Mouse (Mus musculus): ENCODE results near the gene Prelid1. TPM values are rescaled to one million over a fixed set of nuclear protein-coding genes. Genes with fewer than 3 reads are reported as not detected.

Prelid1 gene
- polyA plus RNA-seq, 1 experiment from 2014 or later, result 518 TPM

GRCm38 (mm10) chr13:55361145-55361544 is 40.8 kb downstream of the Prelid1 start:
- Histone ChIP-seq H3K9ac (replicated peaks; ENCODE audit: low read length) (peak overlapping the region; percentile 87), H3K4me1 (ENCODE audit: insufficient read depth, low read length) (peaks cover 17% of the 10 kb centered on the region), H3K9me3 (ENCODE audit: low read length) (no peaks in the 10 kb centered on the region), H3K4me2 (replicated peaks; ENCODE audit: low read depth, low read length) (peak overlapping the region; percentile 76), H3K4me3 (ENCODE audit: low read length) (peak overlapping the region; percentile 84), H3K27ac (ENCODE audit: low read length) (no peak overlapping the region), H3K36me3 (ENCODE audit: insufficient read depth, low read length) (peaks cover 23% of the 10 kb centered on the region; the same call in 1 of the 2 replicates), H3K27me3 (ENCODE audit: insufficient read depth, low read length) (no peaks in the 10 kb centered on the region)
- no peak for ATAC-seq (ENCODE audit: low FRiP score, low TSS enrichment)

DNA sequence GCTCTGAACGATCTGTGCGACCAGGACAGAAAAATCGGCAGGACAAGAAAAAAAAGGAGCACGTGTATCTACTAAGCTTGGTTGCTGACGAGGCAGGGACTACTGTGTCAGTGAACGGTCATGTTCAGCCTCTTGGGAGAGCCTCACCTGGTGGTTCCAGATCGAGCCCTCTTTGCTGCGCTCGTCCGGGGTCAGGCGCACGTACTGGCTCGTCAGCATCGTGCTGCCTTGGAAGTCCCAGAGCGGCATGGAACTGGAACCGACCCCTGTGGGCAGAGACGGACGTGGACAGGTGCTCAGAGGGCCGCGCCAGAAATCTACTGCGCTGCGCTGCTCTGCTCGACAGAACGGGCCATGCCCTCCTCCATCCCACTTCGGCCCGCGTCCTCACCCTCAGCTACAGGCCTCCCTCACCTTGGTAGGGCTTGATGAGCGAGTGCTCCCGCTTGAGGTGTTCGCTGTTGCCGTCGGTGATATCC is 41.7 kb downstream of the Prelid1 start:
- Histone ChIP-seq H3K9me3 (ENCODE audit: low read length) (no peaks in the 10 kb centered on the region), H3K4me1 (ENCODE audit: insufficient read depth, low read length) (peaks cover 17% of the 10 kb centered on the region), H3K36me3 (ENCODE audit: insufficient read depth, low read length) (peaks cover 22% of the 10 kb centered on the region; the same call in 1 of the 2 replicates), H3K27me3 (ENCODE audit: insufficient read depth, low read length) (no peaks in the 10 kb centered on the region), H3K9ac (replicated peaks; ENCODE audit: low read length) (peak overlapping the region; percentile 87), H3K27ac (ENCODE audit: low read length) (peak overlapping the region; percentile 98), H3K4me2 (replicated peaks; ENCODE audit: low read depth, low read length) (peak overlapping the region; percentile 76), H3K4me3 (ENCODE audit: low read length) (peak overlapping the region; percentile 84)
- peak; percentile 53 for ATAC-seq (ENCODE audit: low FRiP score, low TSS enrichment)
- WGBS, result under 1% methylated on average over 32 of the region's 32 CpGs

DNA sequence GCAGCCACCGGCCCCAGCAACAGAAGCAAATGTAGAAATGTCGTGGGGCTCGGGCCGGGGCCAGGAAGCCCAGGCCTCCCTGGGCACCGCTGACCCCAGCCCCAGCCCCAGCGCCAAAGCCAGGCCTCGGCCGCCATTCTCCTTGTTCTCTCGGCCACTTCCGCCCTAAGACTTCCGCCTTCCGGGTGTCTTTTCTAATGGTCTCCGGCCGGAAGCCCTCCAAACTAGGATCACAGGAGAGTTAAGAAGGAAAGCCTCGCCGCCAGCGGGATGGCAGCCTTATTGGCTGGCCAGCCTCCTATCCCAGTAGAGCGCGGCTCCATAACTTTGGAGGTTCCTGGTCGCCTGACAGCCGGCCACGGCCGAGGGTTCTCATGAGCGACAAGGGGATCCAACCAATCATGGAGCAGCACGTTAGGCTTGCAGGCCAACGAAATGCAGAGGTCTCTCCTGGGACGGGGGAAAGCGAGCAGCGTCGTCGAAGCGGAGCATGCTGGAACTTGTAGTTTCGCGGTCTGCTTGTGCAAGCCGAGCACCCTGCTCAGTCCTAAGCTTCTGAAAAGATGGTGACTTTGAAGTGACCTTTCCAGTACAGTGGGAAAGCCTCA is 42.3 kb downstream of the Prelid1 start, which contains the start of gene Lman2:
Gene Lman2, minus strand, starts transcription at position 331 of the 608 bp plus-strand sequence.
- no peaks in the 10 kb centered on the region for H3K9me3 ChIP-seq (ENCODE audit: low read length)
- no peaks in the 10 kb centered on the region for H3K27me3 ChIP-seq (ENCODE audit: insufficient read depth, low read length)
- H3K4me3 ChIP-seq (ENCODE audit: low read length), result peak within 1 kb of the TSS; percentile 84
- H3K9ac ChIP-seq (replicated peaks; ENCODE audit: low read length), result peak within 1 kb of the TSS; percentile 87
- H3K27ac ChIP-seq (ENCODE audit: low read length), result peak within 1 kb of the TSS; percentile 98
- under 1% methylated on average over 35 of the region's 35 CpGs for WGBS
- H3K36me3 ChIP-seq (ENCODE audit: insufficient read depth, low read length), result peaks cover 18% of the 10 kb centered on the region; the same call in 1 of the 2 replicates
- peak within 1 kb of the TSS; percentile 76 for H3K4me2 ChIP-seq (replicated peaks; ENCODE audit: low read depth, low read length)
- H3K4me1 ChIP-seq (ENCODE audit: insufficient read depth, low read length), result peaks cover 17% of the 10 kb centered on the region
- peak; percentile 99 for ATAC-seq (ENCODE audit: low FRiP score, low TSS enrichment)

GRCm38 (mm10) chr13:55368401-55368800 is 48.1 kb downstream of the Prelid1 start:
- no peak overlapping the region for H3K9ac ChIP-seq (replicated peaks; ENCODE audit: low read length)
- H3K36me3 ChIP-seq (ENCODE audit: insufficient read depth, low read length), result no peaks in the 10 kb centered on the region
- ATAC-seq (ENCODE audit: low FRiP score, low TSS enrichment), result no peak
- H3K4me2 ChIP-seq (replicated peaks; ENCODE audit: low read depth, low read length), result no peak overlapping the region
- no peaks in the 10 kb centered on the region for H3K27me3 ChIP-seq (ENCODE audit: insufficient read depth, low read length)
- H3K27ac ChIP-seq (ENCODE audit: low read length), result no peak overlapping the region
- no peaks in the 10 kb centered on the region for H3K9me3 ChIP-seq (ENCODE audit: low read length)
- 76% methylated on average over 7 of the region's 7 CpGs for WGBS
- H3K4me3 ChIP-seq (ENCODE audit: low read length), result no peak overlapping the region
- H3K4me1 ChIP-seq (ENCODE audit: insufficient read depth, low read length), result no peaks in the 10 kb centered on the region

DNA sequence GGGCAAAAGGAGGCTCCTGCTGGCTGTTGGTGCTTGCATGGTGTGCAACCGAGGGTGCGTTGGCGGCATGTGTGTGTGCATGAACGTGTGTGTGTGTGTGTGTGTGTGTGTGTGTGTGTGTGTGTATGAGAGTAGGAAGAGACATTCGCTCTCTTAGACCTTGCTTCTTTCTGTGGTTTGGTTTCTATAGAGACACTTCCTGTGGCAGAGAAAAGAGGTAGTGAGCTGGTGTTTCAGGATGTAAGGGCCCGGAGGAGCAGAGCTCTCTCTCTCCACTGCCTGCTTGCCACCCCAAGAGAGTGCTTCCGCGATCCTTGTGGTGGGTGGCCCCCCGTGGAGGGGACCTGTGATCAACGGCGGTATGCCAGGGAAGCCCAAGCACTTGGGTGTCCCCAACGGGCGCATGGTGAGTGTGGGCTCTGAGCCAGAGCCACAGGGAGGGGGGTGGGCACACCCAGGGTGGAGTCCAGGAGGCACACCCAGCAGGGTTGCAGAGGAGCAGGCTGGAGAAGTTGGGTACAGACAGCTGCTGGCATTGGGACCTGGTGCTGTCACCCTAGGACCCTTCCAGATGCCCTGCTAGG is 49.3 kb downstream of the Prelid1 start, which contains the start of gene Rgs14:
Gene Rgs14, plus strand, starts transcription at position 202 of the 584 bp plus-strand sequence.
- Histone ChIP-seq H3K27me3 (ENCODE audit: insufficient read depth, low read length) (peaks cover 4% of the 10 kb centered on the region), H3K4me2 (replicated peaks; ENCODE audit: low read depth, low read length) (peak within 1 kb of the TSS; percentile 38), H3K9ac (replicated peaks; ENCODE audit: low read length) (no peak within 1 kb of the TSS; the same call in 1 of the 2 replicates), H3K27ac (ENCODE audit: low read length) (no peak within 1 kb of the TSS), H3K9me3 (ENCODE audit: low read length) (no peaks in the 10 kb centered on the region), H3K36me3 (ENCODE audit: insufficient read depth, low read length) (no peaks in the 10 kb centered on the region), H3K4me1 (ENCODE audit: insufficient read depth, low read length) (no peaks in the 10 kb centered on the region), H3K4me3 (ENCODE audit: low read length) (peak within 1 kb of the TSS; percentile 8)
- WGBS, result 51% methylated on average over 13 of the region's 13 CpGs
- ATAC-seq (ENCODE audit: low FRiP score, low TSS enrichment), result no peak

- H3K4me3 ChIP-seq (ENCODE audit: low read length), result peak overlapping the region; percentile 8
- no peaks in the 10 kb centered on the region for H3K36me3 ChIP-seq (ENCODE audit: insufficient read depth, low read length)
- peak overlapping the region; percentile 38; the same call in 1 of the 2 replicates for H3K4me2 ChIP-seq (replicated peaks; ENCODE audit: low read depth, low read length)
- H3K27ac ChIP-seq (ENCODE audit: low read length), result no peak overlapping the region
- no peaks in the 10 kb centered on the region for H3K9me3 ChIP-seq (ENCODE audit: low read length)
- 0 out of 2 replicates have a peak, but pooled peaks have one; percentile 54 for ATAC-seq (ENCODE audit: low FRiP score, low TSS enrichment)
- peaks cover 4% of the 10 kb centered on the region for H3K27me3 ChIP-seq (ENCODE audit: insufficient read depth, low read length)
- no peaks in the 10 kb centered on the region for H3K4me1 ChIP-seq (ENCODE audit: insufficient read depth, low read length)
- no peak overlapping the region for H3K9ac ChIP-seq (replicated peaks; ENCODE audit: low read length)
- 58% methylated on average over 3 of the region's 3 CpGs for WGBS
Observed at GRCm38 (mm10) chr13:55370234-55370633, 49.9 kb downstream of the Prelid1 start.

DNA sequence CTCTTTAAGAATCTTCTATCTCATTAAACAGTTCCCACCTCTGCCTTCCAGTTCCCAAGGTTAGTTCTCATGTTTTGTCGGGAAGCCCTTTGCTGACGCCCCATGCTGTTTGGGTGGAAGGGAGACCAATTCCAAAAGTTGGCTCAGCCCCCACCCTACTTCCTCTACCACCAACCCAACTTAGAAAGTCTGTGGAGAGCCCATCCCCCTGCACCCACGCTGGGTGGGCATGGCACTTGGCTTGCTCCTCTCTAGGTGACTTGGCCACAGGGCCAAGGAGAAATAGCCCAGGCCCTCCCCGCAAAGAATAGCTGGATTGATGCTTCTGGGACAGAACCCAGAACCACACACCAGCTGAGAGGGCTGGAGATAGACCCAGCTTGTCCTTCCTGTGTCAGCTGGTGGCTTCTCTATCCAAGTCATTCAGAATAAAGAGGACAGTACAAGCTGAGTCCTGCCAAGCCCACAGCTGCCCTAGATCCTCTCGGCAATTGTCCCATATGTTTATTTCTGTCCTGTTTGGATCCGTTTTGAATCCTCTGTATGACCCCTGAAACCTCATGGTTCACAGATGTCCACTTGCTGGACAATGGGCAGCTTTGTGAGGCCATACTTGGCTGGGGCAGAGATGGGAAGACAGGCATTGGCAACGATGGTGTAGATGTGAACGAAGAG is 50.8 kb downstream of the Prelid1 start:
- Histone ChIP-seq H3K9ac (replicated peaks; ENCODE audit: low read length) (no peak overlapping the region), H3K4me3 (ENCODE audit: low read length) (no peak overlapping the region), H3K27me3 (ENCODE audit: insufficient read depth, low read length) (peaks cover 4% of the 10 kb centered on the region), H3K4me1 (ENCODE audit: insufficient read depth, low read length) (no peaks in the 10 kb centered on the region), H3K27ac (ENCODE audit: low read length) (no peak overlapping the region), H3K36me3 (ENCODE audit: insufficient read depth, low read length) (no peaks in the 10 kb centered on the region), H3K4me2 (replicated peaks; ENCODE audit: low read depth, low read length) (no peak overlapping the region), H3K9me3 (ENCODE audit: low read length) (no peaks in the 10 kb centered on the region)
- WGBS, result 78% methylated on average over 8 of the region's 8 CpGs
- ATAC-seq (ENCODE audit: low FRiP score, low TSS enrichment), result no peak

DNA sequence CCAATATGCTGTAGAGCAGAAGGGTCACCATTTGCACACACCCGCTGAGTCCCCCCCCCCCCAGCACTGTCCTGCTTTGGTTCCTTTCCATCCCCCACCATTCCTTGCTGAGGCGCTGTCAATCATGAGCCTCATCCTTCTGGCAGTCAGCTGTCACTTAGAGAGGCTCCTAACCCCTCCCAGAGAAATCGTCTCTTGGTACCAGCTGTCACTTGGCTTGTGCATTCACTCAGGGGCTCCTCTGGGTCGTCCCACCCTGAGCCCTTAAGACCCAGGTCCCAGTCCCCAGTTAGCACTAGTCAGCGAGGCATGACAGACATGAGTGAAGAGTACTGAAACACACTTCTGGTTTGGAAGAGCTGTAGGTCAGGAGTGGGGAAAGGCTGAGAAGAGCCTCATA is 51.4 kb downstream of the Prelid1 start:
- Histone ChIP-seq H3K4me2 (replicated peaks; ENCODE audit: low read depth, low read length) (no peak overlapping the region), H3K9ac (replicated peaks; ENCODE audit: low read length) (no peak overlapping the region), H3K9me3 (ENCODE audit: low read length) (no peaks in the 10 kb centered on the region), H3K4me3 (ENCODE audit: low read length) (no peak overlapping the region), H3K36me3 (ENCODE audit: insufficient read depth, low read length) (no peaks in the 10 kb centered on the region), H3K4me1 (ENCODE audit: insufficient read depth, low read length) (no peaks in the 10 kb centered on the region), H3K27me3 (ENCODE audit: insufficient read depth, low read length) (peaks cover 4% of the 10 kb centered on the region), H3K27ac (ENCODE audit: low read length) (no peak overlapping the region)
- WGBS, result 47% methylated on average over 5 of the region's 5 CpGs
- ATAC-seq (ENCODE audit: low FRiP score, low TSS enrichment), result no peak

DNA sequence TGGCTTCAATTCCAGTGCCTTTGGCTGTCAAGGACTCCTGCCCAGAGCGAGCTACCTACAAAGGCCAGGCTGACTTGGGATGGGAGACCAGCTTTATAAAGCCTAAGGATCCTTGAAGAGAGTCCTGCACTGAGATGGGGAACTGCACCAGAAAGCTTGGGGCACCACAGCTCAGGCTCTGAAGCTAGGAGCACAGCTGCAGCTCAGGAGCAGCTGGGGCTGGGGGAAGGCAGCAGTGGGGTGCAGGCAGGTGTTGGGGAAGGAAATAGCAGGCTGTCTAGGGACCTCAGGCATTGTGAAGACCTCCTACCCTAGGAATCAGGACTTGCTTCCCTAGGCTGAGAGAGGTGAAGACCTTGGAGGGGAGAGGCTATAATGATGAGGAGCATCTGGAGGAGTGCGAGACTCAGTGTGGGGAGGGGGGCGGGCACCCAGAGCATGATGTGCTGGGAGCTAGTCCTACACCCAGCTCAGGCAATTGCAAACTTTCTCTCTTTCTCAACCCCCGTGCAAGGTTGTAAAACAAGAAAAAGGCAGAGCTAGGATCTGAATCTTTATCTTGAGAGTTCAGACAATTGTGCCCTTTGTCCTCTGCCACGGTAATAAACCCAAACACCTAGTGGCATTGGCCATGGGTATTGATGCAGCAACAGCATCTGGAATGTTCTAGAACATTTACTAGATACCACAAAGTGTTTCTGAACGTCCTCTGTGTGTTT is 54.1 kb downstream of the Prelid1 start:
- WGBS, result 52% methylated on average over 6 of the region's 6 CpGs
- Histone ChIP-seq H3K9me3 (ENCODE audit: low read length) (no peaks in the 10 kb centered on the region), H3K36me3 (ENCODE audit: insufficient read depth, low read length) (no peaks in the 10 kb centered on the region), H3K4me3 (ENCODE audit: low read length) (no peak overlapping the region), H3K27me3 (ENCODE audit: insufficient read depth, low read length) (peaks cover 22% of the 10 kb centered on the region), H3K27ac (ENCODE audit: low read length) (no peak overlapping the region), H3K9ac (replicated peaks; ENCODE audit: low read length) (no peak overlapping the region), H3K4me2 (replicated peaks; ENCODE audit: low read depth, low read length) (no peak overlapping the region), H3K4me1 (ENCODE audit: insufficient read depth, low read length) (no peaks in the 10 kb centered on the region)
- no peak for ATAC-seq (ENCODE audit: low FRiP score, low TSS enrichment)

Data from kidney, embryonic 16.5 days (tissue).